Mouse (Mus musculus) NIH3T3 (cell line): ENCODE measurements at regions not wholly inside any gene's neighbourhood (a gene's known extent, or its start where the extent isn't known, plus 50 kb on each side); places are given as distances from the start of the nearest gene placed in this dataset.
A peak's percentile ranks its signal among the peaks of the same experiment; 100 is the strongest.

Source experiments
- DNase-seq: peaks from one replicate; pipeline ENCODE4 v3.0.0-alpha.2; 2012; ENCODE audit warnings: low read depth

- DNase-seq, result no peak
These were observed 215.1 kb downstream of the Suds3 start for GRCm38 (mm10) chr5:116900846-116901245.

GRCm38 (mm10) chr5:116897391-116897790 is 218.5 kb downstream of the Suds3 start:
- no peak for DNase-seq

- DNase-seq, result no peak
These were observed 220.7 kb downstream of the Suds3 start for GRCm38 (mm10) chr5:116895036-116895783.

- peak; percentile 14 for DNase-seq
These were observed 221.3 kb downstream of the Suds3 start for GRCm38 (mm10) chr5:116894575-116894974.

GRCm38 (mm10) chr5:116892877-116893276 is 223.0 kb downstream of the Suds3 start:
- no peak for DNase-seq

- no peak for DNase-seq
These were observed 226.7 kb downstream of the Suds3 start for GRCm38 (mm10) chr5:116889224-116889623.

- DNase-seq, result no peak
These were observed 229.5 kb downstream of the Suds3 start for GRCm38 (mm10) chr5:116886181-116887136.

GRCm38 (mm10) chr5:116879761-116880160 is 236.2 kb downstream of the Suds3 start:
- DNase-seq, result no peak

GRCm38 (mm10) chr5:116874941-116875340 is 241.0 kb downstream of the Suds3 start:
- DNase-seq, result no peak

- peak; percentile 4 for DNase-seq
These were observed 247.8 kb downstream of the Suds3 start for GRCm38 (mm10) chr5:116868115-116868514.

GRCm38 (mm10) chr5:116864275-116864674 is 251.6 kb downstream of the Suds3 start:
- DNase-seq, result no peak

GRCm38 (mm10) chr5:116852691-116853090 is 261.1 kb upstream of the Srrm4 start:
- DNase-seq, result no peak

GRCm38 (mm10) chr5:116831874-116832273 is 240.3 kb upstream of the Srrm4 start:
- no peak for DNase-seq

GRCm38 (mm10) chr5:116829771-116830170 is 238.2 kb upstream of the Srrm4 start:
- DNase-seq, result peak; percentile 69

- DNase-seq, result no peak
These were observed 231.6 kb upstream of the Srrm4 start for GRCm38 (mm10) chr5:116823260-116823659.

GRCm38 (mm10) chr5:116822141-116822540 is 230.5 kb upstream of the Srrm4 start:
- DNase-seq, result no peak

GRCm38 (mm10) chr5:116809799-116810198 is 218.2 kb upstream of the Srrm4 start:
- DNase-seq, result no peak

- DNase-seq, result no peak
These were observed 217.6 kb upstream of the Srrm4 start for GRCm38 (mm10) chr5:116809001-116809759.

- DNase-seq, result no peak
These were observed 205.8 kb upstream of the Srrm4 start for GRCm38 (mm10) chr5:116797460-116797859.

GRCm38 (mm10) chr5:116795169-116795568 is 203.6 kb upstream of the Srrm4 start:
- no peak for DNase-seq

- no peak for DNase-seq
These were observed 198.8 kb upstream of the Srrm4 start for GRCm38 (mm10) chr5:116790419-116790818.

GRCm38 (mm10) chr5:116789859-116790258 is 198.2 kb upstream of the Srrm4 start:
- DNase-seq, result no peak
